Mouse (Mus musculus): Measurements from ENCODE around the gene Gm49342. TPM values are rescaled to one million over a fixed set of nuclear protein-coding genes. Genes with fewer than 3 reads are reported as not detected.
"Not testable (repeated sequence)": the region's sequence is repeated elsewhere in the genome, so short reads cannot be mapped to it uniquely, and the experiment has no call there.

Gene Gm49342
- polyA plus RNA-seq, 1 experiment from 2014 or later, result not detected

DNA sequence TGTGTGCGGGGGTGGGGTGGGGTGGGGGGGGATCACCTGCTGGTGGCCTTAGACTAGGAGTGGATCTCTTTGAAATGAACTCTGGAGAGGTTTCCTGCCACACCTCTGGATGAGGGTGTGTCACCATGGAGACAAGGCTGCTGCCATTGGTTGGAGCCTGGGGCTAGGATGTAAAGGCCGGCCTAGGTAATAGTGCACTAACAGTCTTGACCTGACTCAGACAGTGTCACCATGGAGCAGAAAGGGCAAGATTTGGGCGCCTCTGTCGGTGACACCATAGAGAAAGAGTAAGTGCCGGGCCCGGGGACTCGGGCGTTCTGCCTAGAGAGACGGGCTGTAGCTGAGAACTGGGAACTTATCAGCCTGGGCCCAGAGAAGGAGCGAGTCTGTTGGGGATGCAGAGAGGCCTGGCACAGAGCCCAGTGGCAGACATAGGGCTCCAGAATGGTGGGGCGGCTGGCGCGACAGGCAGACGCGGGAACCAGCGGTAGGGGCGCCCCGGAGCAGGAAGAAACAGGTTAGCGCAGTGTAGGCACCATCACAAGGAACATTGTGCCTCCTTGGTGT lies 11.7 kb downstream of the Gm49342 start, which contains the start of gene Pnp2:
Gene Pnp2, plus strand, starts transcription at position 51 of the 567 bp plus-strand sequence.
- not testable (repeated sequence) for H3K9me3 ChIP-seq (ENCODE audit: control insufficient read depth, low read length); H3K27ac ChIP-seq (ENCODE audit: low read depth, low read length); H3K4me1 ChIP-seq (ENCODE audit: control insufficient read depth, insufficient read depth, low read depth, low read length); H3K36me3 ChIP-seq (ENCODE audit: control insufficient read depth, insufficient read depth, low read length); H3K27me3 ChIP-seq (replicated peaks; ENCODE audit: control insufficient read depth, insufficient read depth, low read length)
- ATAC-seq, result peak; percentile 94
- H3K4me2 ChIP-seq (ENCODE audit: low read length), result peak within 1 kb of the TSS; percentile 44
- H3K9ac ChIP-seq (ENCODE audit: low read depth, low read length), result peak within 1 kb of the TSS; percentile 14; the same call in 1 of the 2 replicates
- H3K4me3 ChIP-seq (ENCODE audit: low read length), result 0 out of 2 replicates have a peak within 1 kb of the TSS, but pooled peaks have one; percentile 11
- 9% methylated on average over 19 of the region's 19 CpGs for WGBS

DNA sequence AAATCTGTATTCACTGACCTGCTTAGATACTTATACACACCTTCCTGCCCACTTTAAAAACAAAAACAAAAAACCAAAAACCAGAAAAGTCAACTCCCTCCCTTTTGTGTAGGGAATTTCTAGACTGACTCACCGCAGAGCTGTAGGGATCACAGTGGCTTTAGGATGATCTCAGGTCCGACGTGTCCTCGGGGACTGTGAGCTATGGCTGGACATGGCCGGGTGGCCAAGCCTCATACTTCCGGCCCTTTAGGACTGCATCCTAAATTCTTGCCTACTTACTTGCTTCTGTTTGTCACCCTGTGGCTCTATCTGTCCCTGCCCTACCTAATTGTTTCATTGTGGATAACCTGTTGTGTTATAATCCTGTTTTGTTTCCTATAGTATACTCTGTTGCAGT lies 12.4 kb downstream of the Gm49342 start:
- not testable (repeated sequence) for H3K4me3 ChIP-seq (ENCODE audit: low read length); H3K4me2 ChIP-seq (ENCODE audit: low read length); H3K9ac ChIP-seq (ENCODE audit: low read depth, low read length); H3K36me3 ChIP-seq (ENCODE audit: control insufficient read depth, insufficient read depth, low read length); H3K27me3 ChIP-seq (replicated peaks; ENCODE audit: control insufficient read depth, insufficient read depth, low read length); ATAC-seq; H3K27ac ChIP-seq (ENCODE audit: low read depth, low read length); H3K4me1 ChIP-seq (ENCODE audit: control insufficient read depth, insufficient read depth, low read depth, low read length); H3K9me3 ChIP-seq (ENCODE audit: control insufficient read depth, low read length)
- 79% methylated on average over 6 of the region's 6 CpGs for WGBS

DNA sequence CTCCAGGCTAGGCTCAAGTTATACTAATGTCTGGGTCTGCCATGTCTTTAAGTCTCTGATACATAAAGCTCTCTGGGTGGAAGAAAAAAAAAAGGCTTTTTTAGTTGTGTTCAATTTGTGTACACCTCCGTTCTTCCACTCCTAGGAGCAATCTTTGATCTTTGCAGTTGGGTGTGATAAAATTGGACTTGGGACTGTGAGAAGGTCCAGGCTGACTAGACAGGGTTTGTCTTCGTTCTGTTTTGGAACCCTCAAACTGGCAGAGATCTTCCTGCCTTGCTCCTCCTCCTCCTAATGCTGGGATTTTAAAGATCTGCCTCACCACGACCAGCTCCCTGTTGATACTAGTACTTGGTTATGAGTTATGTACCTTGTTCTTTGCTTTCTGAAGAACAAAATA lies 12.8 kb downstream of the Gm49342 start:
- not testable (repeated sequence) for H3K4me3 ChIP-seq (ENCODE audit: low read length); H3K27me3 ChIP-seq (replicated peaks; ENCODE audit: control insufficient read depth, insufficient read depth, low read length); H3K4me2 ChIP-seq (ENCODE audit: low read length); H3K27ac ChIP-seq (ENCODE audit: low read depth, low read length); H3K9ac ChIP-seq (ENCODE audit: low read depth, low read length); ATAC-seq; H3K36me3 ChIP-seq (ENCODE audit: control insufficient read depth, insufficient read depth, low read length); H3K4me1 ChIP-seq (ENCODE audit: control insufficient read depth, insufficient read depth, low read depth, low read length); H3K9me3 ChIP-seq (ENCODE audit: control insufficient read depth, low read length)
- 84% methylated on average over 3 of the region's 3 CpGs for whole genome bisulfite sequencing

DNA sequence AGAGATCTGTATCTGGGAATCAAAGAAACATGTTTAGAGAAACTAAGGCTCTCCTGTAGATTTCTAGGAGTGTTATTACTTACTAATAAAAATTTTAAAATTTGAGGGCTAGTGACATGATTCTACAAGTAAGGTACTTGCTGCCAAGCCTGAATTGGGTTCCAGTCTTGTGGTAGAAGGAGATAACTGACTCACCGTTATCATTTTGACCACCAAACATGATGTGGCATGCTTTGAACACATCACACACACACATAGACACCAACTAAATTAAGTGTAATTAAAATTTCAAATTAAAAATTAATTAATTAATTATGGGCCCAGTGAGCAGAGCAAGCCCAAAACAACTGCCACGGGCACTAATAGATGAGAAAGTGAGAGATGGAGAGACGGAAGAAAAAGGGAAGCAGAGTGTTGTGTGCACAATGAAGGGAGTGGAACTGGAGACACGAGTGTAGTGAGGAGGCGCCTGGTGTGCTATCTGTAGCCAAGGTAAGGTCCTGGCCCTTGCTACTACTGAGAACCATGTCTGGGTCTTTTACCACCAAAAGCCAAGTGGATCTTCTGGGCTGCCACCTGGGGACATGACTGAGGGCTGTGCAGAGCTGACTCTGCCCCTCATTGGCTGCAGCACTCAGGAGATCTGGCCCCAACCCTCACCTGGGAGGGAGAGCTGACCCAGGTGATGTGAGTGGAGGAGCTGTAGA lies 14.1 kb downstream of the Gm49342 start:
- H3K4me3 ChIP-seq (ENCODE audit: low read length); H3K9ac ChIP-seq (ENCODE audit: low read depth, low read length); H3K27ac ChIP-seq (ENCODE audit: low read depth, low read length); H3K36me3 ChIP-seq (ENCODE audit: control insufficient read depth, insufficient read depth, low read length); H3K27me3 ChIP-seq (replicated peaks; ENCODE audit: control insufficient read depth, insufficient read depth, low read length); H3K9me3 ChIP-seq (ENCODE audit: control insufficient read depth, low read length); H3K4me2 ChIP-seq (ENCODE audit: low read length); H3K4me1 ChIP-seq (ENCODE audit: control insufficient read depth, insufficient read depth, low read depth, low read length); ATAC-seq: not testable (repeated sequence)
- WGBS, result 85% methylated on average over 5 of the region's 5 CpGs

DNA sequence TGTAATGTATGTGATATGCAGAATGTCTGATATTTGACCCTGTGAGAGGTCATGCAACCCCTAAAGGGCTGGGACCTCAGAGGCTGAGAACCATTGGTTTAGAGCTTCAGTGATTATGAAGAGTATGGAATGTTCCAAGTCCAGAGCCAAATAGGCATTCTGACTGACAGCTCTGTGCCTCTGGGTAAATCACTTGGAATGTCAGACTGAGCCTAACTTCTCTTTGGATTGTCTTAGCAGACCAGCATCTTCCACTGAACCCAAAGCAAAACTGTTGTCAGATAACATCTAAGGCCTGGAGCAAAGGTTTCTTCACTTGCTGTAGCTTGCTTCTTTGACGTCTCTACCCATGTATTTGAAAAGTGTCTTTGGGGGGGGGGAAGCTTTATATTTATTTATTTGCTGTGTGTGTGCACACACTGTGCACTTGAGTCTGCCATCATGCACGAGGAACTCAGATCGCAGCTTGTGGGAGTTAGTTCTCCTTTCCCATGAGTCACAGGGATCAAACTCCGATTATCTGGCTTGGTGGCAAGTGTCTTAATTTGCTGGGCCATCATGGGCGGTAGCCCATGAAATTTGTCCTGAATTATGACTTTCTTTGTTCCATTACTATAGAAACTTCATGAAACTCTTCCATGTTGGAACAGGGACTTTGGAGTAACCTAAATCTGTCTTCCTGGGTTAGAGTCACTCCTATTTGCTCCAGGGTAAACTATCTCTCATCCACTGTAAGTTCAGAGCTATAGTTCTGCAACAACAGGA lies 24.1 kb downstream of the Gm49342 start:
- Histone ChIP-seq H3K4me3 (ENCODE audit: low read length) (no peak overlapping the region), H3K9ac (ENCODE audit: low read depth, low read length) (no peak overlapping the region), H3K4me1 (ENCODE audit: control insufficient read depth, insufficient read depth, low read depth, low read length) (no peaks in the 10 kb centered on the region), H3K27ac (ENCODE audit: low read depth, low read length) (no peak overlapping the region), H3K9me3 (ENCODE audit: control insufficient read depth, low read length) (no peaks in the 10 kb centered on the region), H3K4me2 (ENCODE audit: low read length) (no peak overlapping the region), H3K27me3 (replicated peaks; ENCODE audit: control insufficient read depth, insufficient read depth, low read length) (no peaks in the 10 kb centered on the region), H3K36me3 (ENCODE audit: control insufficient read depth, insufficient read depth, low read length) (no peaks in the 10 kb centered on the region)
- WGBS, result 76% methylated on average over 5 of the region's 5 CpGs
- ATAC-seq, result no peak

DNA sequence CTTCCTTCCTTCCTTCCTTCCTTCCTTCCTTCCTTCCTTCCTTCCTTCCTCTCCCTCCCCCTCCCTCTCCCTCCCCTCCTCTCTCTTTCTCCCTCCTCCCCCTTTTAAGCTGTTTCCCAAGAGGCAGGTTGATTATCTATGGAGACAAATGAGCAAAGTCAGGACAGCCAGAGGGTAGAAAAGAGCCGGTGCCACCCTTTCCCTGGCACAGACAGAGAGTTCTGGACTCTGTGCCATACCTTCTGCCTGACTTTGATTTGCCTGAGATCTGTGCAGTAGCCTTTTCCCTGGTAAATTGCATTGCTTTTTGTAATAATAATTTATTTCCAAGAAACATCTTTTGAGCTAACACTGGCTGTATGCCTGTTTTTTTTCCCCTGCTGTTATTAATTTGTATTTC lies 24.7 kb downstream of the Gm49342 start:
- H3K9ac ChIP-seq (ENCODE audit: low read depth, low read length), result no peak overlapping the region
- no peak overlapping the region for H3K4me3 ChIP-seq (ENCODE audit: low read length)
- H3K36me3 ChIP-seq (ENCODE audit: control insufficient read depth, insufficient read depth, low read length), result no peaks in the 10 kb centered on the region
- H3K4me2 ChIP-seq (ENCODE audit: low read length), result no peak overlapping the region
- 3% methylated on average over 1 of the region's 1 CpGs for WGBS
- H3K4me1 ChIP-seq (ENCODE audit: control insufficient read depth, insufficient read depth, low read depth, low read length), result no peaks in the 10 kb centered on the region
- H3K27me3 ChIP-seq (replicated peaks; ENCODE audit: control insufficient read depth, insufficient read depth, low read length), result no peaks in the 10 kb centered on the region
- H3K27ac ChIP-seq (ENCODE audit: low read depth, low read length), result no peak overlapping the region
- peak; percentile 72; the same call in 1 of the 2 replicates for ATAC-seq
- H3K9me3 ChIP-seq (ENCODE audit: control insufficient read depth, low read length), result no peaks in the 10 kb centered on the region

DNA sequence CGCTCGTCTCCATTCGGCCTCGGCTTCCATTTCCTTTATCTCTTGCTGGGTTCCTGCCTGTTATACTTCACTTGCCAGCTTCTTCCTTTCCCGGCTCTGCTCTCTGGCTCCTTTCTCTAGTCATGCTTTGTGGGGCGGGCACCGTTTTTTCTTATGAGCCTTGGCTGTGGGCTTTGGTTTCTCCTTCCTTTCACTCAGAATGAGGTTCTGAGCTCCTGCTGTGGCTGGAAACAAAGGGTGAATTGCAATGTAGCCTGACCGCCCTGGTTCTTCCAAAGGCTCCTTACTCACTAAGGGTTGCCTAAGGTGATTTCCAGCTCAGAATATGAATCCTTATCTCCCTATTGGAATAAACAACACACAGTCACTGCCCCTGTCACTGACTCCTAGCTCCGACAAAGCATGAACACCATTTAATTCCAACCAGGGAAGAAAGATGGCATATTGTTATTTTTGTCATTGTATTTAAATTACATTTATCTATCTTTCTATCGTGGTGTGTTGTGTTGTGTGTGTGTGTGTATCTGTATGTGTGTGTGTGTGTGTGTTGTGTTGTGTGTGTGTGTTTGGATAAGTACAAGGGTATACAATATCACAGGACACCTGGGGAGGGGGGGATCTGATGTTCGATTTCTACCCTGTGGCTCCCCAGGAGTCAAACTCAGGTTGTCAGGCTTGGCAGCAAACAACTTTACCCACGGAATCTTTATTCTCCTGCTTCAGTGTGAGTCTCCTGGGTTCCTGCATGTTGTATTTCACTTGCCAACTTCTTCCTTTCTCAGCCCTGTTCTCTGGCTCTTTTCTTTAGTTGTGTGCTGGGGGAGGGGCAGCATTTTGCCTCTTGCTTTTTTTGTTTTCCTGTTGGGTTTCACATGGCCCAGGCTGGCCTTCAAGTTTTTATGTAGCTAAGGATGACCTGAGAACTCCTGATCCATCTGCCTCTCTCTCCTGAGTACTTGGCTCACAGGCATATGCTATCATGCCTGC lies 25.5 kb downstream of the Gm49342 start:
- Histone ChIP-seq H3K9me3 (ENCODE audit: control insufficient read depth, low read length) (no peaks in the 10 kb centered on the region), H3K4me2 (ENCODE audit: low read length) (0 out of 2 replicates have a peak overlapping the region, but pooled peaks have one; percentile 14), H3K36me3 (ENCODE audit: control insufficient read depth, insufficient read depth, low read length) (no peaks in the 10 kb centered on the region), H3K27ac (ENCODE audit: low read depth, low read length) (peak overlapping the region; percentile 54; the same call in 1 of the 2 replicates), H3K4me1 (ENCODE audit: control insufficient read depth, insufficient read depth, low read depth, low read length) (no peaks in the 10 kb centered on the region), H3K27me3 (replicated peaks; ENCODE audit: control insufficient read depth, insufficient read depth, low read length) (no peaks in the 10 kb centered on the region), H3K4me3 (ENCODE audit: low read length) (no peak overlapping the region), H3K9ac (ENCODE audit: low read depth, low read length) (no peak overlapping the region)
- 12% methylated on average over 12 of the region's 12 CpGs for WGBS
- ATAC-seq, result peak; percentile 89

DNA sequence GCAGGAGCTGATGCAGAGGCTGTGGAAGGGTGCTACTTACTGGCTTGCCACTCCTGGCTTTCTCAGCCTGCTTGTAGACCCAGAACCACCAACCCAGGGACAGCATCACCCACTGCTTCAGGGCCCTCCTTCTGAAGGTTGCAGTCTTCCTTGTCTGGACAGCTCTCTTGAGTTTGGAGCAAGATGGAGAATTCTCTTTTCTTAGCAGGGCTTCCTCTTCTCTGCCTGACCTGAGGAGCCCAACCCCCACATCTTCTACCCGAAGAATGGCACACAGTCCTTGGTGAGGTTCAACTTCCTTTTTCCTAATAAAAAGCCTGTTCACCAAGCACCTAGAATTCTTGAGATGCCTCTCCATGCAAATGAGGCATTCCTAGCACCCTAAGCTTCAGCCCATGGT lies 26.5 kb downstream of the Gm49342 start:
- 0 out of 2 replicates have a peak, but pooled peaks have one; percentile 32 for ATAC-seq
- no peak overlapping the region for H3K27ac ChIP-seq (ENCODE audit: low read depth, low read length)
- H3K36me3 ChIP-seq (ENCODE audit: control insufficient read depth, insufficient read depth, low read length), result no peaks in the 10 kb centered on the region
- H3K4me3 ChIP-seq (ENCODE audit: low read length), result no peak overlapping the region
- H3K9me3 ChIP-seq (ENCODE audit: control insufficient read depth, low read length), result no peaks in the 10 kb centered on the region
- no peak overlapping the region for H3K9ac ChIP-seq (ENCODE audit: low read depth, low read length)
- no peak overlapping the region for H3K4me2 ChIP-seq (ENCODE audit: low read length)
- WGBS, result 71% methylated on average over 1 of the region's 1 CpGs
- H3K4me1 ChIP-seq (ENCODE audit: control insufficient read depth, insufficient read depth, low read depth, low read length), result no peaks in the 10 kb centered on the region
- no peaks in the 10 kb centered on the region for H3K27me3 ChIP-seq (replicated peaks; ENCODE audit: control insufficient read depth, insufficient read depth, low read length)
